Mouse (Mus musculus) CH12.LX (cell line): Measurements from ENCODE around the gene Osbp.

Experiments
- CTCF ChIP-seq, 2 experiments: IDR thresholded peaks in 1 of 2; conservative IDR thresholded peaks in 1 of 2; 2 replicates each; pipeline ENCODE4 v1.5.1; 2011 to 2012; ENCODE audit warnings: low read depth in 2 of 2, low read length in 2 of 2, improper control_type of control experiment in 1 of 2, inconsistent platforms in 1 of 2, mild to moderate bottlenecking in 1 of 2, moderate library complexity in 1 of 2
- E2F4 ChIP-seq: IDR thresholded peaks from 2 replicates; pipeline ENCODE4 v1.6.1; 2011; ENCODE audit warnings: low read depth, low read length, improper control_type of control experiment; ENCODE audit not compliant: insufficient replicate concordance
- EP300 ChIP-seq: IDR thresholded peaks from 2 replicates; pipeline ENCODE4 v1.6.1; 2011; ENCODE audit warnings: low read length, improper control_type of control experiment
- HCFC1 ChIP-seq: IDR thresholded peaks from 2 replicates; pipeline ENCODE4 v1.6.1; 2012; ENCODE audit warnings: low read depth, mild to moderate bottlenecking, inconsistent platforms, low read length, improper control_type of control experiment
- KAT2A ChIP-seq: IDR thresholded peaks from 2 replicates; pipeline ENCODE4 v1.6.1; 2012; ENCODE audit warnings: low read length, improper control_type of control experiment, inconsistent platforms; ENCODE audit not compliant: insufficient replicate concordance
- MAX ChIP-seq: IDR thresholded peaks from 2 replicates; pipeline ENCODE4 v1.6.1; 2011; ENCODE audit warnings: low read length, improper control_type of control experiment
- POLR2A ChIP-seq: IDR thresholded peaks from 2 replicates; pipeline ENCODE4 v1.6.1; 2011; ENCODE audit warnings: low read depth, mild to moderate bottlenecking, improper control_type of control experiment, low read length
- USF1 ChIP-seq: IDR thresholded peaks from 2 replicates; pipeline ENCODE4 v1.6.1; 2014; ENCODE audit warnings: low read depth, mild to moderate bottlenecking, inconsistent platforms, low read length, improper control_type of control experiment
- ZNF384 ChIP-seq: IDR thresholded peaks from 2 replicates; pipeline ENCODE4 v1.6.1; 2012; ENCODE audit warnings: low read depth, low read length, improper control_type of control experiment, inconsistent platforms

DNA sequence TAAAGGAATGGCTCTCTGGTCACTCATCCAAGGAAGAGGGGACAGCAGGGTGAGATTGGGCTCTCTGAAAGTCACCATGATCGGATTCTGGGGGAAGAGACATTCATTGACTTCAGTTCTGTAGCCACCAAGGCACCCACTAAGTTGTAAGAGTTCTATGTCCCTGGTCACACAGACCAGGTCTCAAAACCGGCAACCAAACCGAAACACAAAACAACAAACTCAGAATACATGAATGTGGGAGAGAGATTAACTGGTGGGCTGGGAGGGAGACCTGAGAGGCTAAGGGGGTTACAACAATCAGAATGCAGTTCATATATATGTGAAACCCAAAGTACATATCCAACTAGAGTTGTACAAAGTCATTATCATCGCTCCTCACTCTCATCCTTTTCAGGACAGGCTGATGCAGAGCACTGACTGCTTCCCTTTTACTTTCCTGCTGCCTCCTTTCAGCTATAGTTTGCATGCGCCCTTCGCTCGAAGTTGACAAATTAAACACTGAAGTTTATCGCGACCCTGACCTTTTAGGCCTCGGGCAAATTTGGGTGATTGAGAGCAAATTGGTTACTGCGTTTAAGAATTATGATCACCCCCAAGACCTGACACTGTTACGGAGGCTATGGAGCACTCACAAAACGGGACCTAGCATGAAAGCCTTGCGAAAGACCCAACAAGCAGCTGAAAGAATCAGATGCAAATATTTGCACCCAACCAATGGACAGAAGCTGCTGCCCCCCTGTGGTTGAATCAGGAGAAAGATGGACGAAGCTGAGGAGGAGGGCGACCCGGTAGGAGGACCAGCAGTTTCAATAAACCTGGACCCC lies 41.6 kb downstream of the Osbp start:
- TF ChIP-seq HCFC1 (no peak), CTCF (conservative IDR thresholded peaks at IDR 0.05 in 1 of 2, IDR thresholded peaks at IDR 0.05 in 1 of 2; ENCODE audit: low read depth in 2 of 2, low read length in 2 of 2) (no peak), USF1 (no peak), KAT2A (no peak), EP300 (no peak), MAX (no peak), E2F4 (no peak), POLR2A (no peak), ZNF384 (no peak)
